Mouse (Mus musculus) forebrain, postnatal 0 days (tissue): ENCODE measurements around the gene Kpna7. TPM values are rescaled to one million over a fixed set of nuclear protein-coding genes. Genes with fewer than 3 reads are reported as not detected.

Experiments
- ATAC-seq: fragments of 200-750 bp; cut with Nextera tagmentation; 2 replicates; pipeline ENCODE4 v1.8.0; 2017; ENCODE audit warnings: mild to moderate bottlenecking, moderate library complexity
- DNase-seq: peaks from one replicate; pipeline ENCODE4 v3.0.0-alpha.2; 2015
- H3K27ac ChIP-seq: fragments of 300-500 bp; sonication (generic); 2 replicates; pipeline ENCODE4 v1.5.1; 2014; ENCODE audit warnings: low read depth, mild to moderate bottlenecking, antibody characterized with exemption, low read length, moderate library complexity, mixed read lengths
- H3K27me3 ChIP-seq: fragments of 300-500 bp; sonication (generic); 2 replicates; pipeline ENCODE4 v1.6.1; 2014; ENCODE audit warnings: mild to moderate bottlenecking, low read length, mixed read lengths; ENCODE audit not compliant: insufficient read depth
- H3K36me3 ChIP-seq: fragments of 300-500 bp; sonication (generic); 2 replicates; pipeline ENCODE4 v1.6.1; 2014; ENCODE audit warnings: mild to moderate bottlenecking, moderate library complexity; ENCODE audit not compliant: insufficient read depth
- H3K4me1 ChIP-seq: fragments of 300-500 bp; sonication (generic); 2 replicates; pipeline ENCODE4 v1.6.1; 2014; ENCODE audit warnings: antibody characterized with exemption; ENCODE audit not compliant: insufficient read depth
- H3K4me2 ChIP-seq: fragments of 300-500 bp; sonication (generic); 2 replicates; pipeline ENCODE4 v1.6.1; 2014; ENCODE audit warnings: low read depth, mild to moderate bottlenecking, moderate library complexity
- H3K4me3 ChIP-seq: fragments of 300-500 bp; sonication (generic); 2 replicates; pipeline ENCODE4 v1.5.1; 2014; ENCODE audit warnings: low read depth, low read length, mixed read lengths
- H3K9ac ChIP-seq: fragments of 300-500 bp; sonication (generic); 2 replicates; pipeline ENCODE4 v1.6.1; 2014; ENCODE audit warnings: mild to moderate bottlenecking
- H3K9me3 ChIP-seq: fragments of 300-500 bp; sonication (generic); 2 replicates; pipeline ENCODE4 v1.6.1; 2016; ENCODE audit warnings: low read length
- CTCF ChIP-seq: sonication (generic); IDR thresholded peaks from 2 replicates; pipeline ENCODE4 v1.5.1; 2016; ENCODE audit warnings: antibody characterized with exemption, control low read depth, low read depth
- WGBS: fragments of 180-500 bp; shearing (Covaris S2); extraction: QIAGEN DNeasy Blood & Tissue Kit; methylation state at CpG from one replicate; pipeline ENCODE4 v1.1.7; 2014; 5-methylcytosine and 5-hydroxymethylcytosine counted together
- polyA plus RNA-seq: library from polyadenylated mRNA; unstranded; fragments of >200 nt; fragmentation: Nextera tagmentation; extraction: Ambion mirVana; gene quantifications from 2 replicates; pipeline ENCODE4 v1.2.1, GENCODE M21; 2015
- total RNA-seq: library from RNA; depleted of rRNA; stranded (reverse); fragments of >200 nt; gene quantifications from 2 replicates; pipeline ENCODE4 v1.2.3, GENCODE M21; 2014

The Kpna7 gene
- total and polyA plus RNA-seq, 2 experiments from 2014 or later: not detected

GRCm38 (mm10) chr5:145123396-145123795 is 39.6 kb upstream of the Kpna7 start:
- H3K4me3 ChIP-seq: no peak overlapping the region
- no peaks in the 10 kb centered on the region for H3K27me3 ChIP-seq
- ATAC-seq (no peak), DNase-seq (no peak)
- no peak for TF ChIP-seq CTCF
- H3K9ac ChIP-seq: no peak overlapping the region
- H3K27ac ChIP-seq: no peak overlapping the region
- 94% methylated on average over 19 of the region's 19 CpGs for WGBS
- H3K9me3 ChIP-seq: no peaks in the 10 kb centered on the region
- peaks cover 32% of the 10 kb centered on the region for H3K36me3 ChIP-seq
- no peaks in the 10 kb centered on the region for H3K4me1 ChIP-seq
- no peak overlapping the region for H3K4me2 ChIP-seq

DNA sequence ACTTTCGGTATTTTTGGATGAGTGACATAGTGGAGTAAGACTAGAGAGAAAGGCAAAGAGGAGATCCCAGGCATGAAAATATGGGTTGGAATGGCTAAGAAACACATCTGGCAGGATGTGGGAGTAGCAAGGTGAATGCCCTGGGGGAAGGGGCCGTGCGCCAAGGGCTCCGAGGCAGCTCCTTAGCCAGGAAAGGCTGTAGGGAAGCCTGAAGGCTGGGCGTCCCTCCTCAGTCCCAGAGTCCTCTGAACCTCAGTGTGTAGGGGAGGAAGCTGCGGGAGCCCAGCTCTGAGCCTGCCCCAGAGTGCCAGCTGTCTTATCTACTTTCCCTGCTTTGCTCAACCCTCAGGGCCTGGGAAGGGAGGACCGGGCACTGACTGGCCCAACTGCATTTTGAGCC is 37.1 kb upstream of the Kpna7 start:
- no peak for TF ChIP-seq CTCF
- no peak overlapping the region for H3K27ac ChIP-seq
- no peak for DNase-seq
- 74% methylated on average over 7 of the region's 7 CpGs for WGBS
- no peak for ATAC-seq
- no peaks in the 10 kb centered on the region for H3K9me3 ChIP-seq
- H3K9ac ChIP-seq: no peak overlapping the region
- peaks cover 18% of the 10 kb centered on the region for H3K36me3 ChIP-seq
- no peaks in the 10 kb centered on the region for H3K4me1 ChIP-seq
- no peak overlapping the region for H3K4me2 ChIP-seq
- H3K4me3 ChIP-seq: no peak overlapping the region
- H3K27me3 ChIP-seq: no peaks in the 10 kb centered on the region

DNA sequence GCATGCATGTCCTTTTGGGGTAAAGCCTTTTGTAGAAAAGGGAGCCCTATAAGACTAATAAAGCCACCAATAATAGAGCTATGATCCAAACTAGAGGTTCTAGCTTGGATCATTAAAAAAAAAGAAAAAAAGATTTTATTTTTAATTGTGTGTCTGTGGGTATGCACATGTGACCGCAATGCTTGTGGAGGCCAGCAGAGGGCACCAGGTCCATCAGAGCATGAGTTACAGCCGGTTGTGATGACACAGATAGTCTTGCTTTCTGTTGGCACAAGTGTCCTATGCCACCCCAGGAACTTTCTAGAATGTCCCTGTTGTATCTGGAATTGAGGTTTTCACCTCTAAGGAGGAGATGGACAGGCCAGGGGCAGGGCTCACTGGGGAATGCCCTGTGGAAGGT is 35.6 kb upstream of the Kpna7 start:
- H3K9ac ChIP-seq: no peak overlapping the region
- ATAC-seq (no peak), DNase-seq (no peak)
- peaks cover 8% of the 10 kb centered on the region; the same call in 1 of the 2 replicates for H3K36me3 ChIP-seq
- no peak overlapping the region for H3K4me3 ChIP-seq
- no peaks in the 10 kb centered on the region for H3K9me3 ChIP-seq
- WGBS: 86% methylated on average over 2 of the region's 2 CpGs
- H3K4me2 ChIP-seq: no peak overlapping the region
- TF ChIP-seq CTCF: no peak; the same call in 1 of the 2 replicates
- H3K27ac ChIP-seq: no peak overlapping the region
- H3K4me1 ChIP-seq: no peaks in the 10 kb centered on the region
- peaks cover 7% of the 10 kb centered on the region; the same call in 1 of the 2 replicates for H3K27me3 ChIP-seq

DNA sequence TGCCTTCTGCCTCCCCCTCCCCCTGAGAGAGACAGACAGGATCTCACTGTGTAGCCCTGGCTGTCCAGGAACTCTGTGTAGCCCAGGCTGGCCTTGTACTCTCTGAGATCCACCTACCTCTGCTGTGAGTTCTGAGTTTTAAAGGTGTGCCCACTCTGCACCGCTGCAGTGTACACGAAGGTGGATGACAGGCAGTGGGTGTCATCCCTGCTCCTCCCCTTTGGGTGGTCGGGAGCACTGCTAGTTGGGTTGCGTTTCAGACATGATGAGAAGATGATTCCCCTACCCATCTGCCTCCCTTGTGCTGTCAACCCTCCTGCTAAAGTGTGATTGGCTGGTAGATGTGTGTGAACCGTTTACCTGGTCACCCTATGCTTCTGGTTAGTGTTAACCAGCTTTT is 34.6 kb upstream of the Kpna7 start:
- 86% methylated on average over 5 of the region's 5 CpGs for WGBS
- ATAC-seq: no peak
- Histone ChIP-seq H3K36me3 (no peaks in the 10 kb centered on the region), H3K27me3 (peaks cover 7% of the 10 kb centered on the region; the same call in 1 of the 2 replicates), H3K9ac (no peak overlapping the region), H3K4me1 (no peaks in the 10 kb centered on the region), H3K4me3 (no peak overlapping the region), H3K27ac (no peak overlapping the region), H3K4me2 (no peak overlapping the region), H3K9me3 (no peaks in the 10 kb centered on the region)
- TF ChIP-seq CTCF: no peak
- no peak for DNase-seq

DNA sequence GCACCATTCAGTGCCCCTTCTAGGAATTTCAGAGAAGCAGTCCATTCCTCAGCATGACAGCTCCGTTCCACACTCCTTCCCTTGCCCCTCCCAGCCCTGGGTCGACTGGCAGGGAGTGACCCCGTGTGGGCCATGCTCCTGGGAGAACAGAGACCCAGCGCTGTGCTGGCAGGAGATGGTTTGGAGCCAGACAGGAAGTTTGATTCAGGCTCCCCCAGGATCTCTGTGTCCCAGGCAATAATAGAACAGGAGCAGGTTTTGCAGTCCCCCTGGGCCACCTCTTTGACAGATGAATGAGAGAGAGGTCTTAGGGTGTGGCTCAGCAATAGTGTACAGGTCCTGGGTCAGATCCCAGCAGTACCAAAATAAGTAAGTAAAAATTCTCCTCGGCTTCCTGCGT is 34.2 kb upstream of the Kpna7 start:
- DNase-seq: no peak

DNA sequence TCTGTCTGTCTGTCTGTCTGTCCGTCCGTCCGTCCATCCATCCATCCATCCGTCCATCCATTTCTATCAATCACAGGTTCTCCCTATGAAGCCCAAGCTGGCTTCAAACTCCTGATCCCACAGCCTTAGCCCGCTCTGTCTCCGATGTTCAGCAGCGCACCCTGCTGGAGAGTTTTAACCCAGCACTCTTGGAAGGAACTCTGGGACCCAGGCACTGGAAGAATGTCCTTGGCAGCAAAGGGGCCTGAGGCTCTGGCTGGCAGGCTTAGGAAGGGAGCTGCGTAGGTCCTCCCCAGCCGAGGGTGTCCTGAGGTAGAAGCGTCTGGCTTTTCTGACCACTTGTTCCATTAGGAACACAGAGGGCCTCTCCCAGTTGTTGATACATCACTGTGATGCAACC is 33.1 kb upstream of the Kpna7 start:
- no peak for ATAC-seq
- Histone ChIP-seq H3K4me3 (no peak overlapping the region), H3K36me3 (no peaks in the 10 kb centered on the region), H3K4me1 (no peaks in the 10 kb centered on the region), H3K27me3 (peaks cover 7% of the 10 kb centered on the region; the same call in 1 of the 2 replicates), H3K27ac (no peak overlapping the region), H3K9me3 (no peaks in the 10 kb centered on the region), H3K9ac (no peak overlapping the region), H3K4me2 (no peak overlapping the region)
- TF ChIP-seq CTCF: peak; percentile 64
- DNase-seq: peak; percentile 44
- WGBS: 34% methylated on average over 10 of the region's 10 CpGs

More for the DNA sequence above, 34.2 kb upstream of the Kpna7 start:
- Histone ChIP-seq H3K4me1 (no peaks in the 10 kb centered on the region), H3K4me3 (no peak overlapping the region), H3K27ac (no peak overlapping the region), H3K36me3 (no peaks in the 10 kb centered on the region), H3K9ac (no peak overlapping the region), H3K27me3 (peaks cover 7% of the 10 kb centered on the region; the same call in 1 of the 2 replicates), H3K9me3 (no peaks in the 10 kb centered on the region), H3K4me2 (no peak overlapping the region)
- no peak for ATAC-seq
- 68% methylated on average over 6 of the region's 6 CpGs for WGBS
- TF ChIP-seq CTCF: no peak

- WGBS: 62% methylated on average over 4 of the region's 4 CpGs
- no peak for TF ChIP-seq CTCF
- no peak for DNase-seq
Measured at GRCm38 (mm10) chr5:145116316-145116715, 32.5 kb upstream of the Kpna7 start.

More at GRCm38 (mm10) chr5:145116316-145116715, 32.5 kb upstream of the Kpna7 start:
- H3K4me2 ChIP-seq: no peak overlapping the region
- H3K27me3 ChIP-seq: peaks cover 7% of the 10 kb centered on the region; the same call in 1 of the 2 replicates
- H3K27ac ChIP-seq: no peak overlapping the region
- no peaks in the 10 kb centered on the region for H3K36me3 ChIP-seq
- no peaks in the 10 kb centered on the region for H3K9me3 ChIP-seq
- H3K9ac ChIP-seq: no peak overlapping the region
- H3K4me1 ChIP-seq: no peaks in the 10 kb centered on the region
- ATAC-seq: no peak
- no peak overlapping the region for H3K4me3 ChIP-seq
